Mouse (Mus musculus) hindbrain, postnatal 0 days (tissue): Measurements from ENCODE around the gene Cadps2. TPM values are rescaled to one million over a fixed set of nuclear protein-coding genes. Genes with fewer than 3 reads are reported as not detected.

Source experiments
- ATAC-seq: fragments of 200-750 bp; cut with Nextera tagmentation; 2 replicates; pipeline ENCODE4 v1.8.0; 2017; ENCODE audit warnings: mild to moderate bottlenecking, moderate TSS enrichment, moderate library complexity
- DNase-seq: peaks from one replicate; pipeline ENCODE4 v3.0.0-alpha.2; 2015; ENCODE audit warnings: low spot score
- H3K27ac ChIP-seq: fragments of 300-500 bp; sonication (generic); 2 replicates; pipeline ENCODE4 v1.5.1; 2014; ENCODE audit warnings: mild to moderate bottlenecking
- H3K27me3 ChIP-seq: fragments of 300-500 bp; sonication (generic); 2 replicates; pipeline ENCODE4 v1.6.1; 2014; ENCODE audit warnings: low read length, mixed read lengths; ENCODE audit not compliant: insufficient read depth
- H3K36me3 ChIP-seq: fragments of 300-500 bp; sonication (generic); 2 replicates; pipeline ENCODE4 v1.6.1; 2014; ENCODE audit warnings: low read length, mixed read lengths; ENCODE audit not compliant: insufficient read depth
- H3K4me1 ChIP-seq: fragments of 300-500 bp; sonication (generic); 2 replicates; pipeline ENCODE4 v1.6.1; 2014; ENCODE audit warnings: antibody characterized with exemption, low read length, mixed read lengths; ENCODE audit not compliant: insufficient read depth
- H3K4me2 ChIP-seq: fragments of 300-500 bp; sonication (generic); 2 replicates; pipeline ENCODE4 v1.6.1; 2014; ENCODE audit warnings: low read depth, mild to moderate bottlenecking, low read length, moderate library complexity, mixed read lengths
- H3K4me3 ChIP-seq: fragments of 300-500 bp; sonication (generic); 2 replicates; pipeline ENCODE4 v1.5.1; 2014; ENCODE audit warnings: low read length
- H3K9ac ChIP-seq: fragments of 300-500 bp; sonication (generic); replicated peaks from 2 replicates; pipeline ENCODE4 v1.6.1; 2014; ENCODE audit warnings: mild to moderate bottlenecking, low read length, moderate library complexity, mixed read lengths
- H3K9me3 ChIP-seq: fragments of 300-500 bp; sonication (generic); 2 replicates; pipeline ENCODE4 v1.6.1; 2016; ENCODE audit warnings: low read length, mixed read lengths
- CTCF ChIP-seq: IDR thresholded peaks from 2 replicates; pipeline ENCODE4 v1.5.1; 2016; ENCODE audit warnings: antibody characterized with exemption, control low read depth, low read depth
- WGBS: fragments of 180-500 bp; shearing (Covaris S2); extraction: QIAGEN DNeasy Blood & Tissue Kit; methylation state at CpG from one replicate; pipeline ENCODE4 v1.1.7; 2014; 5-methylcytosine and 5-hydroxymethylcytosine counted together
- polyA plus RNA-seq: library from polyadenylated mRNA; unstranded; fragments of >200 nt; fragmentation: Nextera tagmentation; extraction: Ambion mirVana; gene quantifications from 2 replicates; pipeline ENCODE4 v1.2.1, GENCODE M21; 2015
- total RNA-seq: library from RNA; depleted of rRNA; stranded (reverse); fragments of >200 nt; gene quantifications from 2 replicates; pipeline ENCODE4 v1.2.3, GENCODE M21; 2014

The Cadps2 gene
- total and polyA plus RNA-seq, 2 experiments from 2014 or later, result 15.9 to 57.5 TPM

GRCm38 (mm10) chr6:23869971-23870370 lies 30.8 kb upstream of the Cadps2 start:
- H3K4me3 ChIP-seq, result no peak overlapping the region

GRCm38 (mm10) chr6:23866298-23866697 lies 27.1 kb upstream of the Cadps2 start:
- H3K9ac ChIP-seq, result no peak overlapping the region

More at GRCm38 (mm10) chr6:23869971-23870370, 30.8 kb upstream of the Cadps2 start:
- Histone ChIP-seq H3K9me3 (no peaks in the 10 kb centered on the region), H3K27ac (no peak overlapping the region), H3K9ac (no peak overlapping the region), H3K4me1 (no peaks in the 10 kb centered on the region), H3K27me3 (no peaks in the 10 kb centered on the region), H3K36me3 (no peaks in the 10 kb centered on the region), H3K4me2 (no peak overlapping the region)
- TF ChIP-seq CTCF, result no peak
- ATAC-seq (peak; percentile 58), DNase-seq (peak; percentile 49)

GRCm38 (mm10) chr6:23853464-23853863 lies 14.2 kb upstream of the Cadps2 start:
- ATAC-seq, result no peak
- TF ChIP-seq CTCF, result no peak
- no peak overlapping the region for H3K4me3 ChIP-seq
- DNase-seq, result no peak
- no peaks in the 10 kb centered on the region for H3K36me3 ChIP-seq
- no peak overlapping the region for H3K4me2 ChIP-seq
- no peaks in the 10 kb centered on the region for H3K4me1 ChIP-seq
- H3K9me3 ChIP-seq, result no peaks in the 10 kb centered on the region
- H3K9ac ChIP-seq, result no peak overlapping the region
- H3K27me3 ChIP-seq, result no peaks in the 10 kb centered on the region
- WGBS, result 87% methylated on average over 11 of the region's 11 CpGs
- H3K27ac ChIP-seq, result no peak overlapping the region

More at GRCm38 (mm10) chr6:23866298-23866697, 27.1 kb upstream of the Cadps2 start:
- DNase-seq, result no peak
- Histone ChIP-seq H3K36me3 (no peaks in the 10 kb centered on the region), H3K4me1 (no peaks in the 10 kb centered on the region), H3K4me3 (no peak overlapping the region), H3K27me3 (no peaks in the 10 kb centered on the region), H3K27ac (no peak overlapping the region), H3K4me2 (no peak overlapping the region), H3K9me3 (no peaks in the 10 kb centered on the region)
- ATAC-seq, result no peak
- WGBS, result 97% methylated on average over 7 of the region's 7 CpGs
- no peak for TF ChIP-seq CTCF

GRCm38 (mm10) chr6:23840001-23840400 lies 780 bp upstream of the Cadps2 start:
- Histone ChIP-seq H3K9me3 (no peaks in the 10 kb centered on the region), H3K4me1 (0 out of 2 replicates have a peak, but pooled peaks cover 4% of the 10 kb centered on the region), H3K4me2 (peak overlapping the region; percentile 92), H3K36me3 (no peaks in the 10 kb centered on the region), H3K9ac (0 out of 2 replicates have a peak overlapping the region, but pooled peaks have one; percentile 78), H3K27me3 (no peaks in the 10 kb centered on the region), H3K27ac (no peak overlapping the region), H3K4me3 (peak overlapping the region; percentile 79)
- TF ChIP-seq CTCF, result peak; percentile 58
- WGBS, result under 1% methylated on average over 15 of the region's 15 CpGs
- peak; percentile 63 for DNase-seq
- 0 out of 2 replicates have a peak, but pooled peaks have one; percentile 38 for ATAC-seq

- Histone ChIP-seq H3K9ac (peak overlapping the region; percentile 78), H3K9me3 (no peaks in the 10 kb centered on the region), H3K36me3 (no peaks in the 10 kb centered on the region), H3K27ac (peak overlapping the region; percentile 72), H3K4me3 (peak overlapping the region; percentile 79), H3K4me2 (peak overlapping the region; percentile 92), H3K4me1 (0 out of 2 replicates have a peak, but pooled peaks cover 4% of the 10 kb centered on the region), H3K27me3 (no peaks in the 10 kb centered on the region)
- no peak for TF ChIP-seq CTCF
- WGBS, result 2% methylated on average over 26 of the region's 35 CpGs
- ATAC-seq (peak; percentile 64), DNase-seq (peak; percentile 20)
Measured at GRCm38 (mm10) chr6:23838401-23839008, 716 bp downstream of the Cadps2 start.

- Histone ChIP-seq H3K27ac (no peak overlapping the region), H3K4me2 (peak overlapping the region; percentile 92), H3K9ac (0 out of 2 replicates have a peak overlapping the region, but pooled peaks have one; percentile 78), H3K4me1 (0 out of 2 replicates have a peak, but pooled peaks cover 4% of the 10 kb centered on the region), H3K36me3 (no peaks in the 10 kb centered on the region), H3K27me3 (no peaks in the 10 kb centered on the region), H3K4me3 (peak overlapping the region; percentile 79), H3K9me3 (no peaks in the 10 kb centered on the region)
- WGBS, result 95% methylated on average over 7 of the region's 7 CpGs
- DNase-seq (no peak), ATAC-seq (no peak)
- TF ChIP-seq CTCF, result no peak
Measured at GRCm38 (mm10) chr6:23837631-23838030, 1.6 kb downstream of the Cadps2 start.

- peak overlapping the region; percentile 79 for H3K4me3 ChIP-seq
Measured at GRCm38 (mm10) chr6:23837127-23837526, 2.1 kb downstream of the Cadps2 start.

More at GRCm38 (mm10) chr6:23837127-23837526, 2.1 kb downstream of the Cadps2 start:
- Histone ChIP-seq H3K36me3 (no peaks in the 10 kb centered on the region), H3K4me2 (peak overlapping the region; percentile 92), H3K4me1 (0 out of 2 replicates have a peak, but pooled peaks cover 4% of the 10 kb centered on the region), H3K27me3 (no peaks in the 10 kb centered on the region), H3K27ac (no peak overlapping the region), H3K9ac (no peak overlapping the region), H3K9me3 (no peaks in the 10 kb centered on the region)
- ATAC-seq (0 out of 2 replicates have a peak, but pooled peaks have one; percentile 15), DNase-seq (no peak)
- 81% methylated on average over 5 of the region's 5 CpGs for WGBS
- no peak for TF ChIP-seq CTCF
